Mouse (Mus musculus): ENCODE measurements around the gene Vmn2r4.
"Not testable (repeated sequence)": the region's sequence is repeated elsewhere in the genome, so short reads cannot be mapped to it uniquely, and the experiment has no call there.

DNA sequence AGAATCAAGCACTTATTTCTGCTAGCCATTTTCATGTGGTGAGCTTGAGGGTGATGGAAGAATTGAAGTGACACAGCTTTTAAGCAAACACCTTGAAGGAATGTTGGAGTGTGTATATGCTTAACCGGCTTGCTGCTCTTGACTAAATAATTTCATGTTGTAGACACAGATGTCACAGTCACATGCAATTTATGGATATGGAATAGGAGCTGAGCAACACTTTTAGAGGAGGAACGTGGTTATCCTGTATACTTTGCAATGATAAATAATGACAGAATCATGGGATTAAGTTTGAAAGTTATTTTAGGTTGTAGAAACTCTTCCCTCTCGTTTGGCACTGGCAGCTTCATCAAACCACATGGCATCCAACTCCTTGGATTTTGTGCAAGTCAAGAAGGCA is at the start of gene Vmn2r4:
- not testable (repeated sequence) for TF ChIP-seq POLR2A (IDR thresholded peaks at IDR 0.05; ENCODE audit: borderline replicate concordance, control insufficient read depth, low read depth, low read length); CTCF (IDR thresholded peaks at IDR 0.05; ENCODE audit: control insufficient read depth, insufficient read depth, low read length)

All from bone marrow, adult 2 months (tissue).